Mouse (Mus musculus) hematopoietic stem cell, adult 5-6 weeks (primary cell): ENCODE results near the gene Ccl8. TPM values are rescaled to one million over a fixed set of nuclear protein-coding genes. Genes with fewer than 3 reads are reported as not detected.

Experiments used
- ATAC-seq, 2 experiments: fragments of 125-278 bp in 1 of 2; replicated peaks in 1 of 2; 2 replicates each; pipeline ENCODE4 v1.8.0; 2016 to 2017; ENCODE audit warnings: inconsistent platforms in 2 of 2, mild to moderate bottlenecking in 2 of 2, moderate number of reproducible peaks in 2 of 2, low read depth in 1 of 2, moderate TSS enrichment in 1 of 2; ENCODE audit not compliant: low FRiP score in 2 of 2, poor library complexity in 2 of 2, severe bottlenecking in 2 of 2, insufficient read depth in 1 of 2, low TSS enrichment in 1 of 2
- total RNA-seq: library from RNA; stranded (forward); fragments of 172-1452, 232-1000 nt; gene quantifications from 2 replicates; pipeline ENCODE4 v1.2.3, GENCODE M21; 2017

Gene Ccl8
- total RNA-seq: not detected in 2 replicates

DNA sequence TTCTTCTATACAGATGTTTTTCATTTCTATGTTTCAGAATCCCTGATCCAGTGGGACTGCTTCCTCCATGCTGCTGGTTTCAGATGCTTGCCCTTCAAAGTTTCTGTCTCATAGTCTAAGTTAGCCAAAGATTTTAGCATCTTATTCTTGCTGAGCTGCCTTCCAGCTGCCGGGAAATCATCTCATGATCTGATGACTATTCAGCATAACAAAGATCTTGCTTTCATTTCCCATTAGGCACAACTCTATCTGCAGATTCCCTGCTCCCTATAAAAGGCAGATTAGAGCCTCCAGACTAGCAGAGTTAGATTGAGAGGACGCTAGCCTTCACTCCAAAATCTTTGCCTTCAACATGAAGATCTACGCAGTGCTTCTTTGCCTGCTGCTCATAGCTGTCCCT lies at the start of gene Ccl8:
Gene Ccl8 (plus strand): TSS at position 301 of the 400 bp plus-strand sequence.
- no peak for ATAC-seq

DNA sequence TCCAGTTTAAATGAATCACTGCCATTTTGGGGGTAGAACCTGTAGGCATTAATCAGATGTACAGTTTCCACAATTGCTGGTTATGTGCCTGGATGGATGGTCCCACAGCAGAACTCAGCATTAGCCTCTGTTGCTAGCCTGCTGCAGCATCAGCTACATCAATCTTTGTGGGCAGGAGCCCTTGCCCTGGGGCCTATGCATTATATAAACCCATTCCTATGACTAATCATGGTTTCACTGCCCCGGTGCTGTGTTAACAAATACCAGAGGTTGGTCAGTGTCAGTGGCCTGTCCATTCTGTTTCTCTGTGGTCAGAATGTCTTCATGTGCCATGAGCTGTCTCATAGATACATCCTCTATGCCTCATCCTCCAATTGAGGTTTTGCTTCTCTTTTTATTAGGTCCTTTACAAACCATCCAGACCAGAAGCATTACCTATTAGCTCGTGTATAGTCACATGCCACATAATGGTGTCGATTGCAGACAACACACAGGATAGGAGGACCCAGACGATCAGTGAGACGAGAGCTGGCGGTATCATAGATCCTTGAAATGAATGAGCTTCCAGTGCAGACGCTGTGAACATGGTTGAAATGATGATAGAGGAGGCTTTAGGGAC lies 47.9 kb upstream of the Ccl8 start:
- no peak for ATAC-seq

DNA sequence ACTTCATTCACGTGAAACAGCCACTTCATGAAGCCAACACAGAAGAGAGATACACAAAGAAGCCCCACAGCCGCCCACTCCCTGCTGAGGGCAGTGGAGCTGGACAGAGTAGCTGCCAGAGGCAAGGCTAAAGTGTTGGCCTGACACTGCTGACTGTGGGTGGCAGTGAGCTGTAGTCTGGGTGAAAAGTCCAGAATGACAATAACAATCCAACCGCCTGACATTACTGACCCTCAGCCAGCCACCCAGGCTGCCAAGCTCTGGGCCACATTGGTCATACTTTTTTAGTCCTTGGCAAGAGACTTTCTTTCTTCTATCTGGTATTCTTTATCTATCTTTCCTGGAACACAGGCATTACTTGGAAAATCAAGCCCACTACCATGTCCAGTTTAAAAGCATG lies 43.9 kb upstream of the Ccl8 start:
- ATAC-seq: no peak

DNA sequence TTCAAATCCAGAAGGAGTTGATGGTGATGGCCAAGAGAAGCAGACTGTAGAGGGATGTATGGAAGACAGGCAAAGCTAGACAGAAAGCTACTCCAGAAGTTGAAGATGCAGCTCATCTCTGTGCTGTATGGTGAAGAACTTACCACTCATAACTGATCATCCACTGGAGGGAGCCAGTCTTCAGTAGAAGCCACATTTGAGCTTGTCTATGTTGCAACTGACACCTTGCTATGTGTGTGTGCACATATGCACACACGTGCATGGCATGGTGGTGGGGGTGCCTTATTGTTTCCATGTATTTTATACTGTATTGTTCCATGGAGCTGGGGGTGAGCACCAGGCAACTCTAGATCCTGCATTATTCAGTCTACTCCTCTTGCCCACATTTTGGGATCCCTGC lies 42.6 kb upstream of the Ccl8 start:
- ATAC-seq: no peak

DNA sequence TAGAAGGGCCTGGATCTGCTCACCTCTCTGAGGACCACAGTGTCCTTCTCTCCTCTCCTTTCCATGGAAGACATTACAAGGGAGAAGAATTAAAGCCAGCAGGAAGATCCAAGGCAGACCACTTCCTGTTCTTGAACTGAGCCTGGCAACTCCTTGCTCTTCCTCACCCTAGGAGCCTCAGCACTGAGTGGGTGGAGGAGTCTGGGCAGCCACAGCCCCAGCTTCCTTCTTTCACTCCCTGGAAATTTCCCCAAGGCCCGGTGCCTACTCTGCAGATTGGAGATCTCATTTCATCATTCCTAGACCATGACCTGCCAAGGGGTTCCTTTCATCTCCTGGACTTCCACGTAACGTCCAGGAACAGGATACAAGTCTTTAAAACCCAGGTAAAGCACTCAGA lies 42.0 kb upstream of the Ccl8 start:
- ATAC-seq: no peak

DNA sequence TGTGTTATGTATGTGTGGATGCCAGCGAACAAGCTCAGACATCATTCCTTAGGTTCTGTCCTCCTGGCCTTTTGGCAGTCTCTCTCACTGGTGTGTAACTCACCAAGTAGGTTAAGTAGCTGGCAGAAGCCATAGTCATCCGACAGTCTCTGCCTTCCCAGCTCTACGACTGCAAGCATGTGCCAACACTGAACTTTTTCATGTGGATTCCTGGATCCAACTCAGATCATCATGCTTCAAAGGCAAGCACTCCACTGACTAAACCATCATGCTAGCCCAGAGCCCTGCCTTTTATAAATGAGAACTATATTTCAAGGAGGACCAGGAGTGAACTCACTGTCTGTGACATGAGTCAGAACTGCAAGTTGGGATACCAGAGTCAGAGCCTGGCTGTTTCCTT lies 41.3 kb upstream of the Ccl8 start:
- ATAC-seq: no peak

DNA sequence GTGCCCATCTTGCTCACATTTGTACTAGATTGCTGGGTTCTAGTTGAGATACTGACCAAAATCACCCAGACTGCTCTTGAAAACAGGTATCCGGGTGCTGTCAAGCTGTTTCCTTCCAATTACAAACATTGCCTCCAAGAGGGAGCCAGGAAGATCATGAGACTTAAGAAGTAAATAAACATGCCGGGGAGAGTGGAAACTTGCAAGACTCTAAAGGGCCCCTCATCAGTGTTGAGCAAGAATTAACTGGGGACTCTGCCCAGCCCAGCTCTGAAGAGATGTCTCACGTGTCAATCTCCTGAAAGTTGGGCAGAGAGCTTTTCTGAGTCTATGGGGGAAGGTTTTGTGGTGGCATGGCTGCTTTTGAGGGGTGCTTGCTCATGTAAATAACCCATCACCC lies 38.0 kb upstream of the Ccl8 start:
- no peak for ATAC-seq

DNA sequence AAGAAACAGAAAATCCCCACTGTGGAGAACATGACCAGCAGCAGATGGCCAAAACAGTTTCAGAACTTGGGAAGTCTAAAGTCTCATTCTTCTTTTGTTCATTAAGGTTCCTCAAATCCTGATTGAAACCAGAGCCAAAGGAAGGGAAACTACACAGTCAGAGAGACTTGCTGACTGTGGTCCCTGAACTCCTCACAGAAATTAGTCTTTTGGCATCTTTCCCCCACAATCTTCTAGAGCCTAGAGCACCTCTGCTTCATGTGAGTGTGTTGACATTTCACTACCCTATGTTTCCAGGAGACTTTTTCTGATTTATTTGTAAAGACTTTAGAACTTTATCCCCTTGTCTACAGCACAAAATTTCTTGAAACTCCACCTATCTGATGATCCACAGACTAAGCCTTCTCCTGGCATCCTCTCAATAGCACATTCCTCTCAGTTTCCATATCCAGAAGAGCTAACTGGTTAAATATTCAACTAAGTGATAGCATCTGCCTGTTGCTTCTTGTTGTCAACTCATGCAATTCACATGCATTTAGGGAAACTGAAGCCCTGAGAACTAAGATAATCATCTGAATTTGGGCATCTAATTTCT lies 36.8 kb upstream of the Ccl8 start:
- ATAC-seq: no peak

DNA sequence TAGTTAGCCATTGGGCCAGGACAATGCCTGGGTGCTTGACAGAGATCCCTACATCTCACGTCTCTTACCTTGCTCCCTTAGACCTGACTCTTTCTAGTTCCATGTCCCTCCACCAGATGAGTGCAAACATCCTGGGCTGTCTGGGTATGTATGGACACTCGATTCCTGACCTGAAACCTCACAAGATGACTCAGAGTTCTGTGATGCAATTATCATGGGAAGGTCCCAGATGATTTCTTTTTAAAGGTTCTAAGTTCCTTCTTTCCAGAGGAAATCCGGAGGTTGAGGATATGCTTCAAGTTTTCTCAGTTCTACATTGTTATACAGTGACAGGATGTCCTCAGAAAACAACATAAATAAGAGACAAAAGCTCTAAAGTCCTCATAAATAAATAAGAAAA lies 34.1 kb upstream of the Ccl8 start:
- ATAC-seq: no peak

DNA sequence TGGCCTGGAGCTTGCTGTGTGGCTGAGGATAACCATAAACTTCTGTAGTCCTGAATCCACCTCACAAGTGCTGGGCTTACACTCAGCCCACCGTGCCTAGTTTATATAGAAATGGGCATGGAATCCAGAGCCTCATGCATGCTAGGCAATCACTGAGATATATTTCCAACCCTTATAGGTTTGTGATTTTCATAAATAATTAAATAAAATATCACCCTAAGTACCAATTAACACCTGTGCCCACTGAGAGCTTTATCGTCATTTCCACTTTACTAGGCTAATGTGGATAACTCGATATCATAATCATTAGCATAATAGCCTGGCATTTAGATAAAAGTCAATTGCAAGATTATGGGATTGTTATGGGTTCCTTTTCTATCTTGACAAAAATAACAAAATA lies 30.6 kb upstream of the Ccl8 start:
- ATAC-seq: no peak

DNA sequence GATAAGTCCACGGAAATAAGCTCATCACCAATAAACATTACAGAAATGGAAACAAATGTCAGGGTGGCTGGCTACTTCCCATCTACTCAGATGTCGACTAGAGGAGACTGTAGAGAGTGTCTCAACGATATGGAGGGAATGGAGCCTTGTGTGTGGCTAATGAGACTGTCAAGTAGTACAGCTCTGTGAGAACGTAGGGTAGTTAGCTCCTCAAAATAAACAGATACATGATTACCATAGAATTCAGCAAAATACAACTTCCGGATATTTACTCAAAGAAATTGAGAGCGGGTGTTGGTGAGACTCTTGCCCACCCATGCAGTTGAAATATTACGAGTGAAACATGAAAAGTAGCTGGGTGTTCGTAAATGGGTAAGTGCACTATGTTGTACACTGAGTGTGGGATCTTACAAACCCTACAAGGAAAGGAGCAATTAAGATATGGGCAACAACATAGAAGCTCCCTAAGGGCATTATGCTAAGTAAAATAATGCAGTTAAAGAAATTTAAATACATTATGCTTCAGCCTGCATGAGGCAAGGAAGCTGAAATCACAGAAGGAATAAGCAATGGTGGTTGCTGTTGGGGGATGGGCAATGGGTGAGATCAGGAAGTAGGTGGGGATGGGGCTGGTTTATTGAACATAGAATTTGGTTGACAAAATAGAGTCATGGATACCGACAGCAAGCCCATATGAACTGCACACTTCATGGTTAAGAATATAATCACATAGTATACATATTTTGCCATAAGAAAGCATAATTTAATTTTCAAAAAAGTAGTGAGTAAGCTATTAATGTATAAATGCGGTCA lies 15.3 kb upstream of the Ccl8 start:
- no peak for ATAC-seq

DNA sequence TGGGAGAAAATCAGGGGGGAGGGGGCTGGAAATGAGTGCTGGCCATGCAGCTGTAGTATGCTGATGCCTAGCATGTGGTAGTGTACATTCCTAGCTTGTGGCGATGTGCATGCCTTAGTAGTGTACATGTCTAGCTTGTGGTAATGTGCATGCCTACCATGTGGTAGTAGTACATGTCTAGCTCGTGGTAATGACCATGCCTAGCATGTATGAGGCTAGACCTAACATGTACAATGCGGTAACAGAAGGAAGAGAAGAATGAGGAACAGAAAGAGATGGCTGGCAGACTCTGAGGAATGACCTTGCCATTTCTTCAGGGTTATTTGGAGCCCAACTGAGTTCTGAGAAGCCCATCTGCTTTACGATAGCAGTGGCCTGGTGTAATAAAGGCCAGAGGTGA lies 13.9 kb upstream of the Ccl8 start:
- ATAC-seq: no peak

DNA sequence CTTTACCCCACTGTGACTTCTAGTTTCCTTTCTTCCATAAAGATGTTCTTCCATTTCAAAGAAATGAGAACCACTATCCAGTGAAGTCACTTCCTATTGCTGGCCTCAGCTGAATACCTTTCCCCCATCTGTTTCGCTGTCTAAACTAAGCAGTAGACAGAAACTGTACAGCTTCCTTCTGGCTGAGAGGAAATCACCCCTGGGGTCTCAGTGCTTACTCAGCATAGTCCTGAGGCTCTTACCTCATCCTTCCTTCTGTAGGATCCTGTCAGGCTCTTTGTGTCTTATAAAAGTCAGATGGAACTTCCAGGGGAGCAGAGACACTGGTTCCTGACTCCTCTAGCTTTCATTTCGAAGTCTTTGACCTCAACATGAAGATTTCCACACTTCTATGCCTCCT lies 13.5 kb upstream of the Ccl8 start, which contains the start of gene Ccl12:
Gene Ccl12 (plus strand): TSS at position 317 of the 400 bp plus-strand sequence.
- no peak for ATAC-seq

DNA sequence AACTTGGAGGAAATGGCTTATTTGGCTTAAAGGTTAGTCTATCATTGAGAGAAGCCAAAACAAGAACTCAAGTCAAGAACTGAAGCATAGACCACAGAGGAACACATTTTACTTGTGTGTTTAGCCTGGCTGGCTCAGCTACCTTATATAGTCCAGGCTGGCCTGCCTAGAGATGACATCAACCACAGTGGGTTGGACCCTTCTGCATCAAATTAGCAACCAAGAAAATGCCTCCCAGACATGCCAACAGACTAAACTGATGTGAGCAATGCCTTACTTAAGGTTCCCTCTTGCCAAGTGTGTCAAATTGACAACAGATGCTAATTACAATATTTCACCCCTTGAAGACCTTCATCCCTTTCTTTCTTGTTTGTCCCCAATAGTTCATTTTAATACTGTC lies 5.4 kb upstream of the Ccl8 start:
- ATAC-seq: no peak

DNA sequence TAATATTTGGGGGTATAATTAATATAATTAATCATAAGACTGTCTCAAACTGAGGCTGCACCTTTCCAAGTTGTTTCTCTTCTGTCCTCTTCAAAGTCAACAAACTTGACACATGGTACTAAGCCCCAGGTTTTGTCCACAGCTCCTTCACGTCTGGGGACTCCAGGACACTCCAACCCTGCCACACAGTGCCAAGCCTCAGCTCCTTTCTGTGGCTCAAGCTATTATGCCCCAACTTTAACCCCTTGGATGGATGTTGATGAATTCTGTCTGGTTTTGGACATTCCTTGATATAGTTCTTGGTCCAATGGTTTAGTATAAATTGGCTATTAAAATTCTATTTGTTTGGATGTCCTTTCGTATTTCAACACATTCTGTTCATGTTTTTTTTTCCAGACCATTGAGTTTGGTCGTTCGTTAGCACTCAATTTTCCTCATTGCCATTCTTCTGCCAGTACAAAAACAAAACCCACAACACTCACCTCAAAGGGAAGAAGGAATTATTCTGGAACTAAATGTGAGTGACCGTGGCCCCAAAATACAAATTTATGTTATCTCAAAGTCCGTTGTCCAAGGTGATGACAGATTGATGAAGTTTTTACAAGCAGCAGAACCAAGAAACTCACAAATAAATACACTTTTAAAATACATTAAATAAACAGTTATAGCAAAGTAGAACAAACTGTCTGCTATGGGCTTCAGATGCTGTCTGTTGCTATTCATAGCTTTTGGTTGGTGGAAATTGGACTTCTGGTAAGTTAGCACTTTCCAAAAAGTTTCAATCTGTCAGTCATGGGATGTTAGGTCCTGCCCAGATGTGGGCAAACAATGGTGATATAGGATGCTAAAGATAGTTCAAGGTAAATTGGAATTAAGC lies 4.4 kb upstream of the Ccl8 start:
- no peak for ATAC-seq

DNA sequence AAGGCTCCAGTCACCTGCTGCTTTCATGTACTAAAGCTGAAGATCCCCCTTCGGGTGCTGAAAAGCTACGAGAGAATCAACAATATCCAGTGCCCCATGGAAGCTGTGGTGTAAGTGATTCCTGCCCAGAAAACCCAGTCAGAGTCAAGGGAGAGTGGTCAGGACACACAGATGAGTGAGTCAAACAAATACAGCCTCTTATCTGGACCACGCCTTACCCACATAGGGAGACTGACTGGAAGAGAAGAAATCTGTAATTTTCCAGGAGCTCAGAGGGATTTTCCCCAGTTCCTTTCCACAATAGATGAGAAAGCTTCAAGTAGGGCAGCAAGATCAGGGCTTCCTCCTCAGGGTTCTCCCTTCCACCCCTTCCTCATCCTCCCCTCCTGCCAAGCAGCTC lies 1.1 kb downstream of the Ccl8 start:
- no peak for ATAC-seq

DNA sequence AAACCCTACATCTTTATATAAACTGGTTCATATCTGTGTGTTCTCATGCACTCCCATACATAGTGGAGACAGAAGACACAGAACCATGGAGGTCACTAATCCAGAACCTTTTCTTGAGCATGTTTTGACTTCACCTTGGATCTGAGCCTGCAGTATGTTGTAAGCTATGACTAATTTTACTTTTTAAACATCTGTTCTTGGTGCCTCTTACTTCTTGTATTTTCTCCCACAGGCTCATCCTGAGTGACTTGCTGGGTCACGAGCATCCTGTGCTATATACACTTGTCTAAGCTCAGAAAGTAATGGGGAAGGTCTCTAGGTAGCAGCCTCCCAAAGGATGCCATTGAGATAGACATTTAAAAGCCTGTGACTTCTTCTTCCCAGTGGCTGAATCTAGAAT lies 18.0 kb downstream of the Ccl8 start:
- no peak for ATAC-seq

DNA sequence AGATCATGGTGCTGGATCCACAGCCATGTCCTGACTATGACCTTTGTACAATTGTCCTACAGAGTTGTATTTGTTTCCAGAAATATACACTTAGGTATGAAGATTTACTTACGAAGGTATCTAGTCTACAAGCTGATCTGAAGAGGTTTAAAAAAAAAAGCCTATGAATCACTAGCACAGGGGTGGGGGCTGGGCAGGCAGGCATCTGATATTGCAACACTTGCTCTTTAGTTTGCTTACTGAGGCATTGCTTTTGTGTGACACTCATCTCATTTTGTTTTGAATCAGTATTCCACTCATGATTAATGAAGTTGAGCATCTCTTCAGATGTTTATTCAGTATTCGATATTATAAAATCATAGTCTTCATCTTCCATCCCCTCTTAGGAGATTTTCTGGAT lies 21.2 kb downstream of the Ccl8 start:
- ATAC-seq: no peak
